Mouse (Mus musculus): ENCODE measurements around the gene Gm28308.

Gene Gm28308

GRCm38 (mm10) chr6:52183311-52184080, 29.6 kb downstream of the Gm28308 start:
- DNase-seq (ENCODE audit: low read depth, low spot score) = peak; percentile 49

- no peak for DNase-seq (ENCODE audit: low read depth, low spot score)
Measured at GRCm38 (mm10) chr6:52182793-52183192, 30.3 kb downstream of the Gm28308 start.

GRCm38 (mm10) chr6:52182030-52182429, 31.1 kb downstream of the Gm28308 start:
- no peak for DNase-seq (ENCODE audit: low read depth, low spot score)

- no peak for DNase-seq (ENCODE audit: low read depth, low spot score)
Measured at GRCm38 (mm10) chr6:52180726-52181125, 32.4 kb downstream of the Gm28308 start.

GRCm38 (mm10) chr6:52180213-52180710, 32.9 kb downstream of the Gm28308 start:
- DNase-seq (ENCODE audit: low read depth, low spot score) = no peak

GRCm38 (mm10) chr6:52179690-52180089, 33.4 kb downstream of the Gm28308 start:
- DNase-seq (ENCODE audit: low read depth, low spot score) = no peak

- no peak for DNase-seq (ENCODE audit: low read depth, low spot score)
Measured at GRCm38 (mm10) chr6:52178918-52179665, 34.0 kb downstream of the Gm28308 start.

GRCm38 (mm10) chr6:52177806-52178205, 35.3 kb downstream of the Gm28308 start:
- DNase-seq (ENCODE audit: low read depth, low spot score) = no peak

GRCm38 (mm10) chr6:52177061-52177735, 35.9 kb downstream of the Gm28308 start, which contains the start of gene 5730596B20Rik:
5730596B20Rik (plus strand) TSS chr6:52177498.
- peak; percentile 71 for DNase-seq (ENCODE audit: low read depth, low spot score)

GRCm38 (mm10) chr6:52176391-52176790, 36.7 kb downstream of the Gm28308 start:
- DNase-seq (ENCODE audit: low read depth, low spot score) = no peak

- no peak for DNase-seq (ENCODE audit: low read depth, low spot score)
Measured at GRCm38 (mm10) chr6:52175864-52176263, 37.3 kb downstream of the Gm28308 start.

- peak; percentile 64 for DNase-seq (ENCODE audit: low read depth, low spot score)
Measured at GRCm38 (mm10) chr6:52174968-52175751, 38.0 kb downstream of the Gm28308 start.

GRCm38 (mm10) chr6:52173648-52174047, 39.5 kb downstream of the Gm28308 start:
- DNase-seq (ENCODE audit: low read depth, low spot score) = no peak

GRCm38 (mm10) chr6:52172501-52172900, 40.6 kb downstream of the Gm28308 start:
- DNase-seq (ENCODE audit: low read depth, low spot score) = peak; percentile 96

- DNase-seq (ENCODE audit: low read depth, low spot score) = no peak
Measured at GRCm38 (mm10) chr6:52171938-52172337, 41.2 kb downstream of the Gm28308 start.

- peak; percentile 91 for DNase-seq (ENCODE audit: low read depth, low spot score)
Measured at GRCm38 (mm10) chr6:52171331-52171730, 41.8 kb downstream of the Gm28308 start.

GRCm38 (mm10) chr6:52170898-52171223, 42.3 kb downstream of the Gm28308 start:
- DNase-seq (ENCODE audit: low read depth, low spot score) = peak; percentile 51

GRCm38 (mm10) chr6:52170166-52170897, 42.8 kb downstream of the Gm28308 start:
- no peak for DNase-seq (ENCODE audit: low read depth, low spot score)

GRCm38 (mm10) chr6:52169499-52170165, 43.5 kb downstream of the Gm28308 start:
- DNase-seq (ENCODE audit: low read depth, low spot score) = peak; percentile 45
